Mouse (Mus musculus) forebrain, postnatal 0 days (tissue): ENCODE data around the gene Rhot1. TPM values are rescaled to one million over a fixed set of nuclear protein-coding genes. Genes with fewer than 3 reads are reported as not detected.

Source experiments
- ATAC-seq: fragments of 200-750 bp; cut with Nextera tagmentation; 2 replicates; pipeline ENCODE4 v1.8.0; 2017; ENCODE audit warnings: mild to moderate bottlenecking, moderate library complexity
- DNase-seq: peaks from one replicate; pipeline ENCODE4 v3.0.0-alpha.2; 2015
- H3K27ac ChIP-seq: fragments of 300-500 bp; sonication (generic); 2 replicates; pipeline ENCODE4 v1.5.1; 2014; ENCODE audit warnings: low read depth, mild to moderate bottlenecking, antibody characterized with exemption, low read length, moderate library complexity, mixed read lengths
- H3K27me3 ChIP-seq: fragments of 300-500 bp; sonication (generic); 2 replicates; pipeline ENCODE4 v1.6.1; 2014; ENCODE audit warnings: mild to moderate bottlenecking, low read length, mixed read lengths; ENCODE audit not compliant: insufficient read depth
- H3K36me3 ChIP-seq: fragments of 300-500 bp; sonication (generic); 2 replicates; pipeline ENCODE4 v1.6.1; 2014; ENCODE audit warnings: mild to moderate bottlenecking, moderate library complexity; ENCODE audit not compliant: insufficient read depth
- H3K4me1 ChIP-seq: fragments of 300-500 bp; sonication (generic); 2 replicates; pipeline ENCODE4 v1.6.1; 2014; ENCODE audit warnings: antibody characterized with exemption; ENCODE audit not compliant: insufficient read depth
- H3K4me2 ChIP-seq: fragments of 300-500 bp; sonication (generic); 2 replicates; pipeline ENCODE4 v1.6.1; 2014; ENCODE audit warnings: low read depth, mild to moderate bottlenecking, moderate library complexity
- H3K4me3 ChIP-seq: fragments of 300-500 bp; sonication (generic); 2 replicates; pipeline ENCODE4 v1.5.1; 2014; ENCODE audit warnings: low read depth, low read length, mixed read lengths
- H3K9ac ChIP-seq: fragments of 300-500 bp; sonication (generic); 2 replicates; pipeline ENCODE4 v1.6.1; 2014; ENCODE audit warnings: mild to moderate bottlenecking
- H3K9me3 ChIP-seq: fragments of 300-500 bp; sonication (generic); 2 replicates; pipeline ENCODE4 v1.6.1; 2016; ENCODE audit warnings: low read length
- CTCF ChIP-seq: sonication (generic); IDR thresholded peaks from 2 replicates; pipeline ENCODE4 v1.5.1; 2016; ENCODE audit warnings: antibody characterized with exemption, control low read depth, low read depth
- WGBS: fragments of 180-500 bp; shearing (Covaris S2); extraction: QIAGEN DNeasy Blood & Tissue Kit; methylation state at CpG from one replicate; pipeline ENCODE4 v1.1.7; 2014; 5-methylcytosine and 5-hydroxymethylcytosine counted together
- polyA plus RNA-seq: library from polyadenylated mRNA; unstranded; fragments of >200 nt; fragmentation: Nextera tagmentation; extraction: Ambion mirVana; gene quantifications from 2 replicates; pipeline ENCODE4 v1.2.1, GENCODE M21; 2015
- total RNA-seq: library from RNA; depleted of rRNA; stranded (reverse); fragments of >200 nt; gene quantifications from 2 replicates; pipeline ENCODE4 v1.2.3, GENCODE M21; 2014

The Rhot1 gene
- total and polyA plus RNA-seq, 2 experiments from 2014 or later, result 61.0 to 69.5 TPM

GRCm38 (mm10) chr11:80169629-80170028 lies 39.2 kb upstream of the Rhot1 start:
- Histone ChIP-seq H3K27ac (no peak overlapping the region), H3K27me3 (no peaks in the 10 kb centered on the region), H3K9me3 (no peaks in the 10 kb centered on the region), H3K36me3 (no peaks in the 10 kb centered on the region), H3K4me3 (no peak overlapping the region), H3K9ac (no peak overlapping the region), H3K4me2 (no peak overlapping the region), H3K4me1 (no peaks in the 10 kb centered on the region)
- 95% methylated on average over 3 of the region's 3 CpGs for WGBS
- ATAC-seq, result no peak
- no peak for TF ChIP-seq CTCF
- no peak for DNase-seq

GRCm38 (mm10) chr11:80170351-80170750 lies 38.5 kb upstream of the Rhot1 start:
- WGBS, result 79% methylated on average over 5 of the region's 5 CpGs
- H3K4me3 ChIP-seq, result no peak overlapping the region
- TF ChIP-seq CTCF, result no peak
- ATAC-seq, result no peak
- H3K4me2 ChIP-seq, result no peak overlapping the region
- H3K4me1 ChIP-seq, result no peaks in the 10 kb centered on the region
- H3K9me3 ChIP-seq, result no peaks in the 10 kb centered on the region
- no peak overlapping the region for H3K27ac ChIP-seq
- no peaks in the 10 kb centered on the region for H3K36me3 ChIP-seq
- DNase-seq, result no peak
- H3K27me3 ChIP-seq, result no peaks in the 10 kb centered on the region
- H3K9ac ChIP-seq, result no peak overlapping the region

DNA sequence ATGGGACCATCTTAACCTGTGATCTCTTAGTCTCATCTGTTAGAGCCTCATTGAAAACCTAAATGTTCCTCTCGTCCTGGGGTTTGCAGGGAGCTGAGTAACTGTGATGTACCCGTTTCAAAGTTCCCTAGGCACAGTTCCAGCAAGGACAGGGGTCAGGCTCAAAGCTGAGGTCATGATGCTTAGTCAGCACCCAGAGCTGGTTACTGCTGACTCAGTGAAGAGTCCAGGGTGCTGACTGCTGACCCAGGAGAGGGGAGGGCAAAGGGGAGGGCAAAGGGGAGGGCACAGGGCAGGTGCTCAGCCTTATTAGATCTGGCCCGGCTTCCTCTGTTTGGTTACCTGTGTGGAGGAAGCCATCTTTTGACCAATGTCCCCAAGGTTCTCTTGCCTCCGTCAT lies 36.9 kb upstream of the Rhot1 start:
- H3K36me3 ChIP-seq, result no peaks in the 10 kb centered on the region
- DNase-seq (no peak), ATAC-seq (no peak)
- H3K9ac ChIP-seq, result no peak overlapping the region
- H3K4me1 ChIP-seq, result no peaks in the 10 kb centered on the region
- H3K27ac ChIP-seq, result no peak overlapping the region
- 72% methylated on average over 4 of the region's 4 CpGs for WGBS
- no peak overlapping the region for H3K4me3 ChIP-seq
- TF ChIP-seq CTCF, result no peak
- no peak overlapping the region for H3K4me2 ChIP-seq
- H3K27me3 ChIP-seq, result no peaks in the 10 kb centered on the region
- no peaks in the 10 kb centered on the region for H3K9me3 ChIP-seq

- WGBS, result 86% methylated on average over 11 of the region's 11 CpGs
- DNase-seq (no peak), ATAC-seq (no peak)
- no peak for TF ChIP-seq CTCF
- H3K9ac ChIP-seq, result no peak overlapping the region
- H3K27ac ChIP-seq, result no peak overlapping the region
- no peak overlapping the region for H3K4me3 ChIP-seq
- no peak overlapping the region for H3K4me2 ChIP-seq
- H3K27me3 ChIP-seq, result no peaks in the 10 kb centered on the region
- no peaks in the 10 kb centered on the region for H3K4me1 ChIP-seq
- H3K36me3 ChIP-seq, result no peaks in the 10 kb centered on the region
- no peaks in the 10 kb centered on the region for H3K9me3 ChIP-seq
Observed at GRCm38 (mm10) chr11:80173963-80174670, 34.7 kb upstream of the Rhot1 start.

GRCm38 (mm10) chr11:80176911-80177895 lies 31.6 kb upstream of the Rhot1 start:
- DNase-seq (no peak), ATAC-seq (no peak)
- Histone ChIP-seq H3K4me1 (no peaks in the 10 kb centered on the region), H3K36me3 (no peaks in the 10 kb centered on the region), H3K4me2 (no peak overlapping the region), H3K4me3 (no peak overlapping the region), H3K27ac (no peak overlapping the region), H3K9me3 (no peaks in the 10 kb centered on the region), H3K9ac (no peak overlapping the region), H3K27me3 (no peaks in the 10 kb centered on the region)
- WGBS, result 80% methylated on average over 11 of the region's 11 CpGs
- no peak for TF ChIP-seq CTCF

GRCm38 (mm10) chr11:80178316-80178715 lies 30.5 kb upstream of the Rhot1 start:
- no peak overlapping the region for H3K27ac ChIP-seq
- no peaks in the 10 kb centered on the region for H3K9me3 ChIP-seq
- ATAC-seq, result no peak
- WGBS, result 83% methylated on average over 8 of the region's 8 CpGs
- H3K4me3 ChIP-seq, result no peak overlapping the region
- H3K9ac ChIP-seq, result no peak overlapping the region
- no peak for DNase-seq
- no peaks in the 10 kb centered on the region for H3K27me3 ChIP-seq
- no peak overlapping the region for H3K4me2 ChIP-seq
- no peak for TF ChIP-seq CTCF
- H3K36me3 ChIP-seq, result no peaks in the 10 kb centered on the region
- H3K4me1 ChIP-seq, result no peaks in the 10 kb centered on the region

DNA sequence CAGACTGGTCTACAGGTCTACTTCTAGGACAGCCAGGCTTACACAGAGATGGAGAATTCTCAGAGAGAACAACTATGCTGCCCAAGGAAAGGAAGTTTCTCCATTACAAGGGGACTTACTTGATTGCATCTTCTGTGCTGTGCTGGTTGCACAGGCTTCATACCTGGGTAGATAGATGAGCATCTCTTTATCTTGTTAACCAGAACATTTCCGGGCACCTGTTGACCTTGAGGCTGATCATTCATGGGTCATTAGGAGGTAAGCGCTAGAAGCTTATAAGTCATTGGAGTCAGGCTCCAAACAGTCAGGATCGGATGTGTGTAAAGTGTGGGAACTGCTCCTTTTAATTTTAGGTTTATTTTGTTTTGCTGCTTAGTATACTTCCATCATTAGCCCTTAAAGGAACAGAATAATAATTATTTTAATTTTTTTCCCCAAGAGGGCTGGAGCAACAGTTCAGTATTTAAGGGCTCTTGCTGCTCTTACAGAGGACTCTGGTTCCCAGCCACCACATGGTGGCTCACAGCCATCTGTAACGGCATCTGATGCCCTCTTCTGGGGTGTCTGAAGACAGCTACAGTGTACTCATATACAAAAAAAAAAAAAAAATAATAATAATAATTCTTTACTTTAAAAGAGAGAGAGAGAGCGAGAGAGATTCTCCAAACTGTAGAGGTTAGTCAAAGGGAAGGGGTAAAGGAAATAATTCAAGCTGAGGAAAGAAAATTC lies 27.6 kb upstream of the Rhot1 start:
- H3K4me1 ChIP-seq, result no peaks in the 10 kb centered on the region
- no peaks in the 10 kb centered on the region for H3K9me3 ChIP-seq
- H3K27me3 ChIP-seq, result no peaks in the 10 kb centered on the region
- H3K4me2 ChIP-seq, result no peak overlapping the region
- no peak for TF ChIP-seq CTCF
- 77% methylated on average over 5 of the region's 5 CpGs for WGBS
- no peaks in the 10 kb centered on the region for H3K36me3 ChIP-seq
- H3K9ac ChIP-seq, result no peak overlapping the region
- DNase-seq (no peak), ATAC-seq (no peak)
- H3K4me3 ChIP-seq, result no peak overlapping the region
- no peak overlapping the region for H3K27ac ChIP-seq
